Mouse (Mus musculus): Measurements from ENCODE around the gene Hhatl.

DNA sequence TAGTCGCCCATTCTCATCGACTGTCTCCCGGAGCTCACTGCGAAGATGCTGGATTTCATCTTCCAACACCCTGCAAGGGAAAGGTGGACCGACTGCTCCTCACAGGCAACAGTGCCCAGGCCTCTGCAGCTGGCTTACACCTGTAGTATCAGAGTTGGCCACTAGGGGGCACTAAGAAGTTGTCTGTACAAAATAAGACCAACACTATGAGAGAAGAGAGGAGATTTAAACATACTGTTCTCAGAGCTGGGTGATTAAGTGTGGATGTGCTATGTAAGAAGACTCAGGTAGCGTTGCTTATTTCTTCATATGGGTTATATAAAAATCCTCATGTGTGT is 38.6 kb upstream of the Hhatl start:
- TF ChIP-seq GATA1 (IDR thresholded peaks at IDR 0.05; ENCODE audit: borderline replicate concordance, low read length) (no peak), FLI1 (IDR thresholded peaks at IDR 0.05; ENCODE audit: low read length) (no peak)

Data from megakaryocyte, embryonic 14.5 days (primary cell).